Mouse (Mus musculus): ENCODE data around the gene Gjc2.
A peak's percentile ranks its signal among the peaks of the same experiment; 100 is the strongest.

The Gjc2 gene

DNA sequence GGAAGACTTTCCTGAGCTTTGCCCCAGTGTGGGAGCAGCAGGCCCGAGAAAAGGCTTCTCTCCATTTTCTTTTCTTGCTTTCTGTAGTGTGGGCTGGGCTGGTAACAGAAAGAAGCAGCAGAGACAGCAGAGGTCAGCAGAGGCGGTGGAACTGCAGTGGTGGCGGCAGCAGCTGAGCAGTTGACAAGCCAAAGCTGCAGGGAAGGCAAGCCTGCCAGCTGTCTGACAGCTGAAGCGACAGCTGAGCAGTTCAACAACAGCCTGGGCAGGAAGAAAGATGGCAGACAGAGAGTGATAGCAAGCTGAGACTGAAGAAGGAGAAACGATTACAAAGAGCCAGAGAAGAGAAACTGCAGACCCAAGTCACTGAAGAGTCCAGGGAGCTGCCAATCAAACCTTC lies 21.6 kb downstream of the Gjc2 start:
- no peak for DNase-seq (ENCODE audit: low read depth, low spot score)

DNA sequence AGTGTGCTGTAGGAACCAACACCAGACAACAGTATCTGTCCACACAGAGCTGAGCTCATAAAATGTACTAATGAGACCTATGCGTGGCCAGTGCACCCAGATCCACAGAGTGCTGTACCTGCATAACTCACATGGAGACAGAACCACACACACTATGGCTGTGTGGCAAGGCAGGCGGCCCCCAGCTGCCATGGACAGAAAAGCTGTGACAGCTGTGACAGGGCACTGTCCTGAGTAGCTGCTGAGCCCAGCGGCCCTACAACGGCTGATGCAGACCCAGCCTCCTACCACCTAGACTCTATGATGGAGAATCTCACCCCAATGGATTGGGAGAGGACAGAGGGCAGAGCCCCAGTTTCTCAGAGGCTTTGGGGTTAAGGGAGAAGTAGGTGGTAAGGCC lies 23.5 kb downstream of the Gjc2 start:
- DNase-seq (ENCODE audit: low read depth, low spot score), result no peak

GRCm38 (mm10) chr11:59159099-59159498 lies 23.9 kb downstream of the Gjc2 start:
- no peak for DNase-seq (ENCODE audit: low read depth, low spot score)

GRCm38 (mm10) chr11:59155900-59156299 lies 27.1 kb downstream of the Gjc2 start:
- DNase-seq (ENCODE audit: low read depth, low spot score), result no peak

DNA sequence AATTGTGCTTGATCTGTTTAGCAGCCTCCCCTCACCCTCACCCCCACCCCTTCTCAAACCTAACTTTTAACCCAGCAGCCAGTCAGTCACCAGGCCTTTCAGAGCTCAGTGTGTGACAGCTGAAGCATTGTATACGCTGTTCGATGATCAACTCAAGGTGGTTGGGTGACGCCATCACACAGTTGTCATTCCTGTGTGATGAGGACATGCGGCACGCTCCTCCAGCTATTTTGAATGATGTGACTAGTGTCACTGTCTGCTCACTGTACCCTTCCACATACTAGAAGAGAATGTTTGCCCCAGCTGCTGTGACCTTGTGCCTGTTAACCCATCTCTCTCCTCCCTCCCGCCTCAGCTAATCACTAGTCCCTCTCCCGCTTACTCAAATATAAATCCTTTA lies 28.8 kb downstream of the Gjc2 start:
- no peak for DNase-seq (ENCODE audit: low read depth, low spot score)

DNA sequence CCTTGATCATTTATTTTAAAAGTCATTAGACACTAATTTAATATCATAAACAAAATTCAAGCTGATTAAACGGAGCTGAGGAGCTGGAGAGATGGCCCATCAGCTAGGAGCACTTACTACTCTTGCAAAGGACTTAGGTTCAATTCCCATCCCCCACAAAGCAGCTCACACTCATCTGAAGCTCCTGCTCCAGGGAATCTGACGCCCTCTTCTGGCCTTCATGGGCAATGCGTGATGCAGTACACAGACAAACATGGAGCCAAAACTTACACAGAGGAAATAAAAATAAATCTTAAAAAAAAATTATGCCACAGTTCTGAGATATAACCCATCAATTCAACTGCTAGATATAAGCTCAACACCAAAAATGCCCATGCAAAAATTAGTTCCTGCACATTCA lies 31.3 kb downstream of the Gjc2 start:
- DNase-seq (ENCODE audit: low read depth, low spot score), result peak; percentile 27

- DNase-seq (ENCODE audit: low read depth, low spot score), result no peak
These were observed 33.7 kb downstream of the Gjc2 start for GRCm38 (mm10) chr11:59149302-59149701.

DNA sequence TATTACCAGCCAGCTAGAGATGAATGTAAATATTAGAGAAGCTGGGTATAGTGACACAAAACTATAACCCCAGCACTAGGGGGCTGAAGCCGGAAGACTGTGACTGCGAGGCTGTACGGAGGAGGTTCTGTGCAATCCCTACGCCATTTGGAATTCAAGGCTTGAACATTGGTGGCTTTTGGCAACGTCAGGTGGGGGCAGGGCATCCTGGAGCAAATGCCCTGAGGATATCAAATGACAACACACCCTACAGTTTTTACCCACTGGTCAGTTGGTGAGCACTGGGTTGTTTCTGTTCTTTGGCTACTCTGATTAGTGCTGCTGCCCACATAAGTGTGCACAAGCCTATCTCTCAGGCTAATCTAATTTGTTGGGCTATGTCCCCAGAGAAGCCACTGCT lies 40.1 kb downstream of the Gjc2 start:
- no peak for DNase-seq (ENCODE audit: low read depth, low spot score)

DNA sequence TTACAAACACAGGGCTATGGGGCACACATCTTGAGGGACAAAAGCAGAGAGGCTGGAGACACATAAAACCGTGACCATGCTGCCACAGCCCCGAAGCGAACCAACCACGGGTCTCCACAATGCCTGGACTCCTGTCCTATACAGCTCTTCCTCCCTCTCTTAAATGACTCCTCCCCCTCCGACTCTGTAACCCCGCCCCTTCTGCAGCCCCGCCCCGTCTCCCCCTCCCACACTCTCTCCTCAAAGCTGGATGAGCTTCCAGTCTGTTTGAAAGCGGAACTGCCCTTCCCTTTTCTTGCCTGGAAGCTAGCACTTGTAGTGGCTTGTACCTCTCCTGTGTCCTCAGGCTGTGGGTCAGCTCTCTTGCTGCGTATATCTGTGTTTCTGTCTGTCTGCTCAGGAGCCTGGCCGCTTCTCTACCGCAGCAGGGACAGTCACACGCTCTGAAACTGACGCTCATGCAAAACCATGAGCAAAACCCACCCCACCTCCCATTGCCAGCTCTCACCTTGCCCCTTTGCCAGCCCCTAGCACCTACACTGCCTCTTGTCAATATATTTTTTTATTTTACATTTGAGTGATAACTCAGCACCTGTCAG lies 41.1 kb downstream of the Gjc2 start:
- no peak for DNase-seq (ENCODE audit: low read depth, low spot score)

DNA sequence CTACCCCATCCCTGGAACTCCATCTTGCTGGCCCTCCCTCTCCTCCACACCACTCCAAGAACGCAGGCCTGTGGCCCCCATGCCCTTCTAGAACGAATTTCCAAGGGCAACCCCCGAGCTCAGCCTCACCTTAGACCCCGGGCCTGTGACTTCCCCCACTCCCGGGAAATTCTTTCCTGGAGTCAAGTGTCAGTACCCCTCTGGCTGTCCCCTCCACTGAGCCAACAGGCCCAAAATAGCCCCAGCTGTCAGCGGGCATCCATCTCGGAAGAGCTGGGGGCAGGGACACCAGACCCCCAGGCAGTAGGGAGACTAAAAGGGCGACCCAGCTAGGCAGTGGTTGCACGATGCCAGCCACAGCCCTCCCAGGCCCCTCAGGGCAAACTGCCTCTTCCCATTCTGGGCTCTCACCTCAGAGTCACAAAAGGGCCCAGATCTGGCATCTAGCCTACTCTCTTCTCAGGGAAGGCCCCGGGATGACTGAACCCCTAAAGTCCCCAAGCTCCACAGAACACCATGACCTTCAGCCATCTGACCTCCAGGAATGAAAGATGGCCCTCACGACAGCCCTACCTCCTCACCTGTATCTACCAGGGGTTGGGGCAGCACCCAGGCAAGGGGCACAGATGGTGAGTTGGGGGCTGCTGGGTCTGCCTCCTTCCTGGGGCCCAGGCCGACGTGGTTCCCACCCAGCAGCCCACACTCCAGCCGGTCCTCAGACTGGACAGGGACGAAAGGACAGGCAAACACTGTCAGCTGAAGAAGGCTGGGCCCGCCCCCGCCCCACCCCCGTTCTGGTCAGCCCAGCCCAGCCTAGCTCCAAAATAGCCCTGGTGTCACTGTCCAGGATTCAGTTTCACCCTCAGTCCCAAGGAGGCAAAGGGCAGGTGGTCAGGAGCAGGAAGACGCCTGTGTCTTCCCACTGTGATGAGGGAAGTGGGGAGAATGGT lies 44.2 kb downstream of the Gjc2 start:
- DNase-seq (ENCODE audit: low read depth, low spot score), result no peak

GRCm38 (mm10) chr11:59136994-59137706 lies 45.9 kb downstream of the Gjc2 start:
- no peak for DNase-seq (ENCODE audit: low read depth, low spot score)

- no peak for DNase-seq (ENCODE audit: low read depth, low spot score)
These were observed 47.0 kb downstream of the Gjc2 start, which contains the start of gene Obscn for GRCm38 (mm10) chr11:59135904-59136452. Obscn (minus strand) TSS chr11:59136402.

DNA sequence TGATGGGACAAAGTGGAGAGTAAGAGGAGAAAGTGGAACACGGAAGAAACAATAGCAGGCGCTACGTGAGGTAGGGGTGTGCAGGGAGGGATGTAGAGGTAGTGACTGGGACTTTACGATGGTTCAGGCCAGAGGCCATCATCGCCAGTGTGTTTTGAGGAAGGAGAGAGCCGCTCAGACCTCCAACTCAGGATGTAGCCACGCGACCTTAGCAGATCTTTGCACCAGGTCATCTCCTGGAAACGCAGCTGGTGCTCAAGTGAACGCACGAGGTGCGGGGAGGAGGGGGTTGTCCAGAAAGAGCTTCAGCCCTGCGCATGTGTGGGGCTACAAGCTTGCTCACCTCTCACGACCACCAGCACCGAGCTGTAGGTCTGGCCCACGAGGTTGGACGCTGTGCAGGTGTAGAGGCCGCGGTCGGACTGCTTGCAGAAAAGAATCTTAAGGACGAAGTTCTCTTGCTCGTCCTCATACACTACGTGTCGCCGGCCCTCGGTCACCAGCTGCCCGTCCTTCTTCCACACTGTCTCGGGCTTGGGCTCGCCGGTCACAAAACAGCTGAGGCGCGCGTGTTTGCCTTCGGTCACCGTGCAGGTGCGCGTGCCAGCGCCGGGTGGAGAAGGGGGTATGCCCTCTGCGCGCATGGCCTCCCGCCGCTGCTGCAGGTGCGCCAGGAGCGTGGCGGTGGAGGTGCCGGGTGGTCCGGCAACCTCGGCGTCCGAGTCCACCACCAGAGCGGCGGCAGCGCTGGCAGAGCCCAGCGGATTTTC lies 47.8 kb downstream of the Gjc2 start:
- no peak for DNase-seq (ENCODE audit: low read depth, low spot score)

- DNase-seq (ENCODE audit: low read depth, low spot score), result no peak
These were observed 48.5 kb downstream of the Gjc2 start for GRCm38 (mm10) chr11:59134373-59134997.

- no peak for DNase-seq (ENCODE audit: low read depth, low spot score)
These were observed 50.9 kb downstream of the Gjc2 start for GRCm38 (mm10) chr11:59132065-59132464.

DNA sequence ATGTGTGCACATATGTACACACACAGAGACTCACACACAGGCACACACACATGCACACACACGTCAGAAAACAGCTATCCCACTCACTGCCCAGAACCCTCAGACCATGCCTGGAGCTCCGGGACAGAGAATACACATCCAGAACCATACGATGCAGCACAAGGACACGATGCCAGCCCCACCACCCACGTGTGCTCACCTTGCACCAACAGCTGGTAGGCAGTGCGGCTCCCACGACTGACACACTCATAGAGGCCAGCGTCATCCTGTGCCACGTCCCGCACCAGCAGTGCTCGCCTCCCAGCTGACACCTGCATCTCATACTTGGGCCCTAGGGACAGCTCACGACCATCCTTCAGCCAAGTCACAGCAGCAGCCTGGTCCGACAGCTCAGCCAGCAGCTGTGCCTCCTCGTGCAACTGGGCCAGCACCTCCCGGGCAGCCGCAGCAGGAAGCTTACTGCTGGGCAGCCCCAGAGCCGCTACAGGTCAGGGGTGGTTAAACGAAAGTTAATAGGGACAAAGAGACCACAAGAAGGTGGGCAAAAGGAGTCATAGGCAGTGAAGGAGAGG lies 51.6 kb downstream of the Gjc2 start:
- DNase-seq (ENCODE audit: low read depth, low spot score), result no peak

DNA sequence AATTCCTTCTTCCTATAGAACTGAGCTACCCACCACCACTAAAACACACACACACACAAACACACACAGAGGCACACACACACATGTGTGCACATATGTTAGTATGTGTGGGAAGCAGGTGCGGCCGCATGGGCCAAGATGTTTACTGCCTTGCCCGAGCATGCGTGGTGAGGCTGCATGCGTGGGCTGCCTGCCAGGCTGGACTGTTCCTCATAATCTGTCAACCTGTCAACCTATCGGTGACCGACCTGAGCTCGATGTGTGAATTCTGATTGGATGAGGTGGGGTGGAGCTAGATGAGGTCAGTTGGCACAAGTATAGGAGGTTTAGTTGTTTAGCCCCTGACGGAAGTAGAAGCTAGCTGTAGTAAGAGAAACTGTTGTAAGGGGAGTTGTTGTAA lies 52.2 kb downstream of the Gjc2 start:
- no peak for DNase-seq (ENCODE audit: low read depth, low spot score)

Data from CD4-positive helper T cell, adult 2 months (primary cell).